Mouse (Mus musculus): ENCODE results near the gene Prlh. TPM values are rescaled to one million over a fixed set of nuclear protein-coding genes. Genes with fewer than 3 reads are reported as not detected.

Prlh gene
- not detected in 2 replicates for polyA plus RNA-seq (2015; fragmentation: Nextera tagmentation; extraction: Ambion mirVana)

- no peak within 1 kb of the TSS for H3K9ac ChIP-seq
- no peak within 1 kb of the TSS for H3K4me3 ChIP-seq
- 81% methylated on average over 8 of the region's 8 CpGs for WGBS
- H3K4me1 ChIP-seq, result peaks cover 4% of the 10 kb centered on the region
- ATAC-seq (ENCODE audit: borderline replicate concordance, extremely low read depth, low FRiP score, low TSS enrichment), result no peak
- H3K4me2 ChIP-seq, result no peak within 1 kb of the TSS
- no peaks in the 10 kb centered on the region for H3K36me3 ChIP-seq
- no peaks in the 10 kb centered on the region for H3K9me3 ChIP-seq
- H3K27me3 ChIP-seq, result no peaks in the 10 kb centered on the region
- no peak within 1 kb of the TSS for H3K27ac ChIP-seq
Observed at GRCm38 (mm10) chr1:90952808-90953207, at the start of gene Prlh. Gene Prlh, plus strand, starts transcription at chr1:90953108.

DNA sequence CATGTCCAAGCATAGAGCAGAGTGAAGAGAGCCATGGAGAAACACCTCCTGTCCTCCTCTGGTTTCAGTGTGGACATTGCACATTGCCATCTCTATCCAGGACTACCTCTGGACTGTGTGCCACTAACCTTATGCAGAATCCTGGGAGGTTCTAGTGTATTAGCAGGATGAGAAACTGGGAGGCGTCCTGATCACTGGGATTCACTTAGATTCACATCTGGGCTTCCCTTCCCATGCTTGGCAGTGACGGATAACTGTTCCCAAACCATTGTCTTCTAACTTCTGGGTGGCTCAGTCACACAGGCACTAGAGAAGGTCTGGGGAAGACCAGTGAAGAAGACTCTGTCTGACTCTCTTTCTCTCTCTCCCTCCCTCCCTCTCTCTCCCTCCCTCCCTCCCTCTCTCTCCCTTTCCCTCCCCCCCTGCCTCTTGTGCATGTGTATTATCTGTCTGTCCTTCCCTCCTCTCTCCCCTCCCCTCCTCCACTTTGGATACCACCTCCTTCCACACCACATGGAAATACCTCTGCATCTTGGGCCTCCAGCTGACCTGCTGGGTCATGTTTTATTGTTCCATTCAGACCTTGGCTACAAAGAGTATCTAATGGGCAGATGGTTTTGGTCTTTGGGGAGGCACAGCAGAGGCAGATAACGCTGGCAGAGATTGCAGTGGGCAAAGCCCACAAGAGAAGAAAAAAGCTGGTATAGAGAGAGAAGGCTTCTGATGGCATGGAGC, 49.5 kb upstream of the Prlh start:
- ATAC-seq (ENCODE audit: borderline replicate concordance, extremely low read depth, low FRiP score, low TSS enrichment), result no peak
- Histone ChIP-seq H3K4me3 (no peak overlapping the region), H3K4me2 (no peak overlapping the region), H3K27me3 (no peaks in the 10 kb centered on the region), H3K36me3 (no peaks in the 10 kb centered on the region), H3K9me3 (no peaks in the 10 kb centered on the region), H3K27ac (peak overlapping the region; percentile 81), H3K9ac (no peak overlapping the region), H3K4me1 (peaks cover 22% of the 10 kb centered on the region)
- 57% methylated on average over 3 of the region's 3 CpGs for WGBS

GRCm38 (mm10) chr1:90903971-90904458, 48.9 kb upstream of the Prlh start:
- Histone ChIP-seq H3K9ac (no peak overlapping the region), H3K36me3 (no peaks in the 10 kb centered on the region), H3K27ac (peak overlapping the region; percentile 81), H3K4me1 (peaks cover 27% of the 10 kb centered on the region), H3K27me3 (no peaks in the 10 kb centered on the region), H3K4me2 (no peak overlapping the region), H3K9me3 (no peaks in the 10 kb centered on the region), H3K4me3 (no peak overlapping the region)
- WGBS, result 34% methylated on average over 8 of the region's 8 CpGs
- ATAC-seq (ENCODE audit: borderline replicate concordance, extremely low read depth, low FRiP score, low TSS enrichment), result peak; percentile 73

DNA sequence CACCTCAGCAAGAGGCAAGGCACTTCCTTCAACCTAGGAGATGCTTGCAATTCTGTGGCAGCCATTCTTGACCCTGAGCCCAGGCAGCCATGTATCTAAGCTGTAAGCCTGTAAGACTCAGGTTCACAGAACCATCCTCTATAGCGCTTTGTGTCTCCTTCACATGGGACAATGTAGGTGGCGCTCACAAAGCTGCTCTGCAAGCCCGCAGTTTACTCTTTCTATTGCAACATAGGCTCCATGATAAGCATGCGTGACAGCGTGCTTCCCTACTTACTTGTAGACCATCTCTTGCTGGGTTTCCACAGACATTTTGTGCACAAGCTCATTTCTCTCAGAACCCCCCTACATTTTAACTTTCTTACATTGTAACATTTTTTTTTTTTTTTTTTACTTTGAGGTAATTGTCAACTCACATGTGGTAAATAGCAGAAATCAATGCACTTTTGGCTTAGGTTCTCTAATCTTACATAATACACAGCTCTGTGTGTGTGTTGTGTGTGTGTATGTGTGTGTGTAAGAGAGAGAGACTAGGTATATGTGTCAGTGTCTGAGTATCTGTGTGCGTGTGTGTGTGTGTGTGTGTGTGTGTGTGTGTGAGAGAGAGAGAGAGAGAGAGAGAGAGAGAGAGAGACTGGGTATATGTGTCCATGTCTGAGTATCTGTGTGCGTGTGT, 48.0 kb upstream of the Prlh start:
- H3K4me2 ChIP-seq, result no peak overlapping the region

DNA sequence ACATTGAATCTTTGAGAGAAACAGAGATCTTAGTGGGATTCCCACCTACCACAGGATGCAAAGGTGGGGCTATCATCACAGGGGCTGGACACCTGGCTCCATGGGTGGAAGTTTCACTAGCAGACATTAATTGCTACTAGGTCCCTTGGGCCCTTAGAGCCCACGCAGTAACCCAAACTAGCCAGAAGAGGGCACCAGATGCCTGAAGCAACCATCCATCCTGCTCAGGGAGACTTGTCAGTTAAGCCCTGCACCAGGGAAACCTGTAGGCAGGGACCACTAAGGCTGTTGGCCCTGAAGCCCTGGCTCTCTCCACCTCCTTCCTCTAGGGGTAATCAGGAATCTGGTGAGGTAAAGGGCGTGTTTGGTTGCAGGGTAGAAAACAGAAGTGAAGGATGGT, 46.6 kb upstream of the Prlh start:
- H3K4me3 ChIP-seq, result no peak overlapping the region
- H3K27ac ChIP-seq, result no peak overlapping the region
- H3K36me3 ChIP-seq, result no peaks in the 10 kb centered on the region
- ATAC-seq (ENCODE audit: borderline replicate concordance, extremely low read depth, low FRiP score, low TSS enrichment), result no peak
- H3K27me3 ChIP-seq, result no peaks in the 10 kb centered on the region
- 18% methylated on average over 2 of the region's 2 CpGs for WGBS
- peaks cover 45% of the 10 kb centered on the region for H3K4me1 ChIP-seq
- no peaks in the 10 kb centered on the region for H3K9me3 ChIP-seq
- no peak overlapping the region for H3K9ac ChIP-seq
- H3K4me2 ChIP-seq, result no peak overlapping the region

More for the DNA sequence above, 48.0 kb upstream of the Prlh start:
- H3K36me3 ChIP-seq, result no peaks in the 10 kb centered on the region
- no peak for ATAC-seq (ENCODE audit: borderline replicate concordance, extremely low read depth, low FRiP score, low TSS enrichment)
- H3K9ac ChIP-seq, result no peak overlapping the region
- H3K4me3 ChIP-seq, result no peak overlapping the region
- H3K27ac ChIP-seq, result peak overlapping the region; percentile 81
- H3K4me1 ChIP-seq, result peaks cover 34% of the 10 kb centered on the region
- WGBS, result 76% methylated on average over 7 of the region's 7 CpGs
- H3K27me3 ChIP-seq, result no peaks in the 10 kb centered on the region
- H3K9me3 ChIP-seq, result no peaks in the 10 kb centered on the region

- Histone ChIP-seq H3K36me3 (no peaks in the 10 kb centered on the region), H3K9ac (no peak overlapping the region), H3K4me3 (no peak overlapping the region; the same call in 1 of the 2 replicates), H3K27me3 (no peaks in the 10 kb centered on the region), H3K4me1 (peaks cover 35% of the 10 kb centered on the region), H3K9me3 (no peaks in the 10 kb centered on the region), H3K27ac (peak overlapping the region; percentile 83), H3K4me2 (peak overlapping the region; percentile 43)
- peak; percentile 64 for ATAC-seq (ENCODE audit: borderline replicate concordance, extremely low read depth, low FRiP score, low TSS enrichment)
Observed at GRCm38 (mm10) chr1:90909161-90909560, 43.7 kb upstream of the Prlh start.

DNA sequence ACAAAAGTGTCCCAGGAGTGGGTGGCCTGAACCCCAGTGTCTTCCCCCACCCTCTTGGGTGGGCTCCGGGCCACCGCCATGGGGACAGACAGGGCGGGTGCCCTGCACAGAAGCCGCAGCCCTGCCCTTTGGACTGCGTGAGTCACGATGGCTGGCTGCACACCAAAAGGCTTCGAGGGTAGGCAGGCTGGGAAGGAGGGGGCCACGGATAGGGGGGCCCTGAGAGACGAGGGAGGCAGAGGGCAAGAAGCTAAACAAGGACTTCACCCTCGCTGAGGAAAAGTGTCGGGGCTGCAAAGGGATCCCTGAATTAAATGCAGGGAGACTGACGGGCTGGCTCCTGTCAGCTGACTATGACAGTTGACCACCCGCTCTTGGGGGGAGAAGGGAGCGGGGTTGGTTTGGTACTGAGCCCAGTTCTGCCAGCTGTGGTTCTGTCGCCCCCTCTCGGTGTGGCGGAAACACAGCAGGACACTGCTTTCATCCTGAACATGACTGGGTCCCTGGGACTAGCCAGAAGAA, 43.2 kb upstream of the Prlh start:
- peaks cover 36% of the 10 kb centered on the region for H3K4me1 ChIP-seq
- H3K36me3 ChIP-seq, result no peaks in the 10 kb centered on the region
- H3K9ac ChIP-seq, result no peak overlapping the region
- H3K4me2 ChIP-seq, result peak overlapping the region; percentile 43
- H3K27me3 ChIP-seq, result no peaks in the 10 kb centered on the region
- peak overlapping the region; percentile 12 for H3K4me3 ChIP-seq
- WGBS, result 18% methylated on average over 17 of the region's 17 CpGs
- peak; percentile 85 for ATAC-seq (ENCODE audit: borderline replicate concordance, extremely low read depth, low FRiP score, low TSS enrichment)
- peak overlapping the region; percentile 83 for H3K27ac ChIP-seq
- H3K9me3 ChIP-seq, result no peaks in the 10 kb centered on the region

DNA sequence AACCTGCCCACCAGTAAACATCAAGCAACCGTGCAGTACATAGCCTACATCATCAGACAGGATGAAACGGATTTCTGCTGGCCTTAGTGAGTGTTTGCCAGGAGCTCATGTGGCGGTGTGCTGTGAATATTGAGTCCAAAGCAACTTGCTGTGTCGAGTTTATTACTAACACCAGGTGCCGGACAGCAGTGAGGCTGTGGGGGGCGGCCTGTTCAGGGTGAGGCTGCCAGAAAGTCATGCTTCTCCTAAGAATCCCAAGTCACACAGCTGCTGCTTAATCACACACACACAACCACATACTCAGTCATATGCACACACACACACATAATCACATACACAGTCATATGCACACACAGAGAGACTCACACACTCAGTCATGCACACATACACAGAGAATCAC, 39.7 kb upstream of the Prlh start:
- H3K4me2 ChIP-seq, result no peak overlapping the region
- H3K36me3 ChIP-seq, result no peaks in the 10 kb centered on the region
- no peak overlapping the region for H3K27ac ChIP-seq
- no peak overlapping the region for H3K4me3 ChIP-seq
- H3K27me3 ChIP-seq, result peaks cover 16% of the 10 kb centered on the region
- no peak for ATAC-seq (ENCODE audit: borderline replicate concordance, extremely low read depth, low FRiP score, low TSS enrichment)
- H3K4me1 ChIP-seq, result peaks cover 37% of the 10 kb centered on the region
- 60% methylated on average over 6 of the region's 6 CpGs for WGBS
- no peaks in the 10 kb centered on the region for H3K9me3 ChIP-seq
- no peak overlapping the region for H3K9ac ChIP-seq

DNA sequence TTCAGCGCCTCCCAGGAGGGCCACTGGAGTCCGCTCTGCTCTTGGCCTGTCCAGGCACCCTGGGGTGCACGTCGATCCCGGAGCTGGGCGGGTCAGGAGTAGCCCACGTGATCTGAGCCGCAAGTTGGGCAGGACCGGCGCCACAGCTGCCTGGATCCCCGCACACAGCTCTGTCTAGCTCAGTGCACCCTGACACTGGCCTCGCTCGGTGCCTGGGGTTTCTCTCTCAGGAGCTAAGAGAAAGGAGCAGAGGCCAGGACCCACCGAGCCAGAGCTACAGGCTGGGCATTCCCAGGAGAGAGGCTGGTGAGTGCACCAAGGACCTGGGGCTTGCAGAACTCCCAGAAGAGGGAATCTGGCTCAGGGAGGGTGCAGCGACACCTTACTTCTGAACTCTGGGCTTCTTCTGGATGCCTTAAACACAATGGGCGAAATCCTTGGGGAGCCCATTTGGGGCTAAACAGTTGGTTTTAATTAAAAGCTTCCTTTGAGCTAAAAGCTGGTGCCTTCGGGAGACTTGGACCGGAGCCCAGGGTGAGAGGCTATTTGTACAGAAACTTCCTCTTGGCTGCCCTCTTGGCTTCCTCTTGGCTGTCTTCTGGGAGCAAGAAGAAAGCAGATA, 37.8 kb upstream of the Prlh start, which contains the start of gene Mlph:
Mlph (plus strand) TSS at position 138 of the 622 bp plus-strand sequence.
- Histone ChIP-seq H3K4me3 (peak within 1 kb of the TSS; percentile 25), H3K4me2 (peak within 1 kb of the TSS; percentile 54), H3K9me3 (peaks cover 7% of the 10 kb centered on the region; the same call in 1 of the 2 replicates), H3K9ac (peak within 1 kb of the TSS; percentile 5; the same call in 1 of the 2 replicates), H3K36me3 (no peaks in the 10 kb centered on the region), H3K4me1 (peaks cover 23% of the 10 kb centered on the region), H3K27me3 (peaks cover 16% of the 10 kb centered on the region), H3K27ac (peak within 1 kb of the TSS; percentile 58)
- WGBS, result 7% methylated on average over 18 of the region's 18 CpGs
- ATAC-seq (ENCODE audit: borderline replicate concordance, extremely low read depth, low FRiP score, low TSS enrichment), result peak; percentile 50

GRCm38 (mm10) chr1:90917509-90917908, 35.4 kb upstream of the Prlh start:
- no peak overlapping the region for H3K9ac ChIP-seq
- H3K4me2 ChIP-seq, result no peak overlapping the region
- no peak overlapping the region for H3K4me3 ChIP-seq
- peaks cover 14% of the 10 kb centered on the region for H3K4me1 ChIP-seq
- H3K27ac ChIP-seq, result no peak overlapping the region
- peaks cover 9% of the 10 kb centered on the region; the same call in 1 of the 2 replicates for H3K9me3 ChIP-seq
- WGBS, result 50% methylated on average over 6 of the region's 6 CpGs
- no peaks in the 10 kb centered on the region for H3K36me3 ChIP-seq
- H3K27me3 ChIP-seq, result peaks cover 16% of the 10 kb centered on the region
- no peak for ATAC-seq (ENCODE audit: borderline replicate concordance, extremely low read depth, low FRiP score, low TSS enrichment)

- Histone ChIP-seq H3K4me1 (0 out of 2 replicates have a peak, but pooled peaks cover under 1% of the 10 kb centered on the region), H3K4me2 (no peak overlapping the region), H3K4me3 (no peak overlapping the region), H3K9ac (no peak overlapping the region), H3K36me3 (no peaks in the 10 kb centered on the region), H3K27me3 (peaks cover 12% of the 10 kb centered on the region), H3K27ac (no peak overlapping the region), H3K9me3 (peaks cover 9% of the 10 kb centered on the region; the same call in 1 of the 2 replicates)
- ATAC-seq (ENCODE audit: borderline replicate concordance, extremely low read depth, low FRiP score, low TSS enrichment), result no peak
- 68% methylated on average over 9 of the region's 9 CpGs for WGBS
Observed at GRCm38 (mm10) chr1:90921687-90922086, 31.2 kb upstream of the Prlh start.

All from lung, embryonic 15.5 days (tissue).